Mouse (Mus musculus) C2C12 (cell line): ENCODE measurements around the gene Myadm. TPM values are rescaled to one million over a fixed set of nuclear protein-coding genes. Genes with fewer than 3 reads are reported as not detected.

Source experiments
- H3K27me3 ChIP-seq: one replicate; pipeline ENCODE4 v1.6.1; 2011; ENCODE audit not compliant: control insufficient read depth, insufficient read depth, insufficient read length
- H3K36me3 ChIP-seq: one replicate; pipeline ENCODE4 v1.6.1; 2011; ENCODE audit not compliant: control insufficient read depth, insufficient read depth
- H3K4me3 ChIP-seq: one replicate; pipeline ENCODE4 v1.5.1; 2011; ENCODE audit warnings: mild to moderate bottlenecking, control low read depth; ENCODE audit not compliant: poor library complexity, insufficient read depth, severe bottlenecking
- H3K79me2 ChIP-seq: one replicate; pipeline ENCODE4 v1.6.1; 2011; ENCODE audit not compliant: control insufficient read depth, insufficient read depth
- H3K79me3 ChIP-seq: one replicate; pipeline ENCODE4 v1.6.1; 2011; ENCODE audit warnings: low read depth, control low read depth
- H3ac ChIP-seq: one replicate; pipeline ENCODE3; 2011; ENCODE audit warnings: low read depth; ENCODE audit not compliant: control insufficient read depth, insufficient read length
- CEBPB ChIP-seq: IDR thresholded peaks from one replicate; pipeline ENCODE4 v1.6.1; 2011; ENCODE audit warnings: low read depth, mild to moderate bottlenecking, control low read depth, moderate library complexity
- CTCF ChIP-seq: IDR thresholded peaks from one replicate; pipeline ENCODE4 v1.5.1; 2011; ENCODE audit not compliant: control insufficient read depth, insufficient read depth, insufficient read length
- FOSL1 ChIP-seq: IDR thresholded peaks from one replicate; pipeline ENCODE4 v1.8.0; 2011; ENCODE audit warnings: mild to moderate bottlenecking, low read length; ENCODE audit not compliant: poor library complexity, insufficient read depth, severe bottlenecking
- MAX ChIP-seq: IDR thresholded peaks from one replicate; pipeline ENCODE4 v1.6.1; 2011; ENCODE audit warnings: mild to moderate bottlenecking, control low read depth
- MYOD1 ChIP-seq: IDR thresholded peaks from one replicate; pipeline ENCODE4 v1.6.1; 2011; ENCODE audit warnings: low read depth; ENCODE audit not compliant: control insufficient read depth, insufficient read length
- MYOG ChIP-seq: IDR thresholded peaks from one replicate; pipeline ENCODE4 v1.6.1; 2011; ENCODE audit not compliant: control insufficient read depth, insufficient read length; ENCODE audit errors: extremely low read depth
- USF1 ChIP-seq: IDR thresholded peaks from one replicate; pipeline ENCODE4 v1.6.1; 2011; ENCODE audit warnings: low read depth, mild to moderate bottlenecking, control low read depth, moderate library complexity
- polyA plus RNA-seq: library from polyadenylated mRNA; unstranded; fragments of >200 nt; fragmentation: generic; extraction: Trizol; gene quantifications from one replicate; pipeline ENCODE4 v1.2.1, GENCODE M21; 2012; ENCODE audit warnings: missing spikeins

Gene Myadm
- polyA plus RNA-seq, 1 experiment = 157 TPM

- H3K79me3 ChIP-seq = no peaks in the 10 kb centered on the region
- TF ChIP-seq MAX (no peak), MYOD1 (no peak), MYOG (no peak), CTCF (no peak), FOSL1 (no peak), USF1 (no peak), CEBPB (no peak)
- H3ac ChIP-seq = no peak overlapping the region
- no peaks in the 10 kb centered on the region for H3K79me2 ChIP-seq
- H3K27me3 ChIP-seq = no peaks in the 10 kb centered on the region
- H3K36me3 ChIP-seq = no peaks in the 10 kb centered on the region
- no peak overlapping the region for H3K4me3 ChIP-seq
Observed at GRCm38 (mm10) chr7:3347366-3348287, 58.7 kb downstream of the Myadm start.

GRCm38 (mm10) chr7:3348326-3348725 is 59.4 kb downstream of the Myadm start:
- Histone ChIP-seq H3K4me3 (no peak overlapping the region), H3ac (no peak overlapping the region), H3K36me3 (no peaks in the 10 kb centered on the region), H3K27me3 (no peaks in the 10 kb centered on the region), H3K79me3 (no peaks in the 10 kb centered on the region), H3K79me2 (no peaks in the 10 kb centered on the region)
- TF ChIP-seq MYOD1 (no peak), MAX (no peak), MYOG (no peak), FOSL1 (no peak), CEBPB (no peak), CTCF (no peak), USF1 (no peak)

- no peaks in the 10 kb centered on the region for H3K79me3 ChIP-seq
- H3ac ChIP-seq = no peak overlapping the region
- H3K27me3 ChIP-seq = no peaks in the 10 kb centered on the region
- H3K4me3 ChIP-seq = no peak overlapping the region
- H3K36me3 ChIP-seq = no peaks in the 10 kb centered on the region
- no peak for TF ChIP-seq MAX
- no peak for TF ChIP-seq MYOD1
- no peak for TF ChIP-seq MYOG
- no peak for TF ChIP-seq CEBPB
- no peak for TF ChIP-seq USF1
- no peak for TF ChIP-seq FOSL1
- TF ChIP-seq CTCF = no peak
- no peaks in the 10 kb centered on the region for H3K79me2 ChIP-seq
Observed at GRCm38 (mm10) chr7:3349775-3350174, 60.9 kb downstream of the Myadm start.

Other genes with a start within 250 kb of the Myadm start
- 0.66 TPM for gene AU018091, start 119.9 kb upstream of the Myadm start, polyA plus RNA-seq
- gene Nlrp12, start 39.3 kb upstream of the Myadm start, polyA plus RNA-seq = 0.01 TPM
- 0.40 TPM for gene Prkcg, start 99 bp downstream of the Myadm start, polyA plus RNA-seq
- 1.1 TPM for gene Cacng7, start 43.9 kb downstream of the Myadm start, polyA plus RNA-seq
- 1.3 TPM for gene Cacng8, start 101.6 kb downstream of the Myadm start, polyA plus RNA-seq
- gene Cacng6, start 135.1 kb downstream of the Myadm start, polyA plus RNA-seq = 0.27 TPM
- gene Tarm1, start 213.5 kb downstream of the Myadm start, polyA plus RNA-seq = not detected